Mouse (Mus musculus): ENCODE measurements around the gene Aqp6. TPM values are rescaled to one million over a fixed set of nuclear protein-coding genes. Genes with fewer than 3 reads are reported as not detected.

Gene Aqp6
- total and polyA plus RNA-seq, 2 experiments from 2014 or later, result 0.28 to 1.7 TPM

- TF ChIP-seq CTCF (IDR thresholded peaks at IDR 0.05), result no peak
- under 1% methylated on average over 65 of the region's 68 CpGs for WGBS
- Histone ChIP-seq H3K9me3 (ENCODE audit: low read length) (no peaks in the 10 kb centered on the region), H3K27me3 (ENCODE audit: insufficient read depth, low read length) (0 out of 2 replicates have a peak, but pooled peaks cover 8% of the 10 kb centered on the region), H3K27ac (ENCODE audit: low read depth, low read length) (no peak within 1 kb of the TSS), H3K4me2 (ENCODE audit: low read depth, low read length, poor library complexity, severe bottlenecking) (peak within 1 kb of the TSS; percentile 98), H3K36me3 (ENCODE audit: insufficient read depth, low read length) (no peaks in the 10 kb centered on the region), H3K9ac (replicated peaks; ENCODE audit: low read length, poor library complexity, severe bottlenecking) (peak within 1 kb of the TSS; percentile 52), H3K4me1 (ENCODE audit: insufficient read depth, low read length) (no peaks in the 10 kb centered on the region), H3K4me3 (ENCODE audit: low read depth, low read length) (peak within 1 kb of the TSS; percentile 82)
- ATAC-seq (ENCODE audit: low FRiP score), result peak; percentile 91
- peak; percentile 98 for DNase-seq (ENCODE audit: low spot score)
These were observed 50.1 kb downstream of the Aqp6 start, which contains the start of gene Racgap1 for GRCm38 (mm10) chr15:99651163-99651872. Racgap1 (minus strand) TSS chr15:99651656.

- Histone ChIP-seq H3K4me1 (ENCODE audit: insufficient read depth, low read length) (no peaks in the 10 kb centered on the region), H3K4me3 (ENCODE audit: low read depth, low read length) (peak overlapping the region; percentile 82; the same call in 1 of the 2 replicates), H3K4me2 (ENCODE audit: low read depth, low read length, poor library complexity, severe bottlenecking) (peak overlapping the region; percentile 48), H3K27ac (ENCODE audit: low read depth, low read length) (no peak overlapping the region), H3K9ac (replicated peaks; ENCODE audit: low read length, poor library complexity, severe bottlenecking) (0 out of 2 replicates have a peak overlapping the region, but pooled peaks have one; percentile 33), H3K27me3 (ENCODE audit: insufficient read depth, low read length) (0 out of 2 replicates have a peak, but pooled peaks cover 8% of the 10 kb centered on the region), H3K9me3 (ENCODE audit: low read length) (no peaks in the 10 kb centered on the region), H3K36me3 (ENCODE audit: insufficient read depth, low read length) (no peaks in the 10 kb centered on the region)
- no peak for ATAC-seq (ENCODE audit: low FRiP score)
- no peak for TF ChIP-seq CTCF (IDR thresholded peaks at IDR 0.05)
- DNase-seq (ENCODE audit: low spot score), result no peak
- WGBS, result 79% methylated on average over 10 of the region's 10 CpGs
These were observed 51.0 kb downstream of the Aqp6 start for GRCm38 (mm10) chr15:99651984-99652872.

GRCm38 (mm10) chr15:99653291-99653690 lies 52.1 kb downstream of the Aqp6 start:
- WGBS, result 6% methylated on average over 8 of the region's 8 CpGs
- Histone ChIP-seq H3K27me3 (ENCODE audit: insufficient read depth, low read length) (0 out of 2 replicates have a peak, but pooled peaks cover 8% of the 10 kb centered on the region), H3K9ac (replicated peaks; ENCODE audit: low read length, poor library complexity, severe bottlenecking) (no peak overlapping the region), H3K36me3 (ENCODE audit: insufficient read depth, low read length) (no peaks in the 10 kb centered on the region), H3K4me3 (ENCODE audit: low read depth, low read length) (peak overlapping the region; percentile 11; the same call in 1 of the 2 replicates), H3K9me3 (ENCODE audit: low read length) (no peaks in the 10 kb centered on the region), H3K27ac (ENCODE audit: low read depth, low read length) (no peak overlapping the region), H3K4me1 (ENCODE audit: insufficient read depth, low read length) (no peaks in the 10 kb centered on the region), H3K4me2 (ENCODE audit: low read depth, low read length, poor library complexity, severe bottlenecking) (peak overlapping the region; percentile 36; the same call in 1 of the 2 replicates)
- TF ChIP-seq CTCF (IDR thresholded peaks at IDR 0.05), result peak; percentile 53
- no peak for ATAC-seq (ENCODE audit: low FRiP score)
- no peak for DNase-seq (ENCODE audit: low spot score)

- no peaks in the 10 kb centered on the region for H3K4me1 ChIP-seq (ENCODE audit: insufficient read depth, low read length)
- TF ChIP-seq CTCF (IDR thresholded peaks at IDR 0.05), result no peak
- H3K27ac ChIP-seq (ENCODE audit: low read depth, low read length), result no peak overlapping the region
These were observed 52.7 kb downstream of the Aqp6 start for GRCm38 (mm10) chr15:99653876-99654275.

More at GRCm38 (mm10) chr15:99653876-99654275, 52.7 kb downstream of the Aqp6 start:
- ATAC-seq (ENCODE audit: low FRiP score) (no peak), DNase-seq (ENCODE audit: low spot score) (no peak)
- peak overlapping the region; percentile 11 for H3K4me3 ChIP-seq (ENCODE audit: low read depth, low read length)
- H3K4me2 ChIP-seq (ENCODE audit: low read depth, low read length, poor library complexity, severe bottlenecking), result peak overlapping the region; percentile 36
- WGBS, result 6% methylated on average over 21 of the region's 21 CpGs
- H3K27me3 ChIP-seq (ENCODE audit: insufficient read depth, low read length), result 0 out of 2 replicates have a peak, but pooled peaks cover 8% of the 10 kb centered on the region
- no peak overlapping the region for H3K9ac ChIP-seq (replicated peaks; ENCODE audit: low read length, poor library complexity, severe bottlenecking)
- no peaks in the 10 kb centered on the region for H3K9me3 ChIP-seq (ENCODE audit: low read length)
- H3K36me3 ChIP-seq (ENCODE audit: insufficient read depth, low read length), result no peaks in the 10 kb centered on the region

Other genes starting within 250 kb of the Aqp6 start
- 13.5 and 15.5 TPM in 2 replicates for gene Fmnl3, start 230.9 kb upstream of the Aqp6 start, total RNA-seq (2014; rRNA removed)
- 8.5 and 9.8 TPM in 2 replicates for gene Fmnl3, start 230.9 kb upstream of the Aqp6 start, polyA plus RNA-seq (2015; fragmentation: Nextera tagmentation; extraction: Ambion mirVana)
- gene Tmbim6, start 208.5 kb upstream of the Aqp6 start, total RNA-seq (2014; rRNA removed), result 270 and 327 TPM in 2 replicates
- gene Tmbim6, start 208.5 kb upstream of the Aqp6 start, polyA plus RNA-seq (2015; fragmentation: Nextera tagmentation; extraction: Ambion mirVana), result 327 and 348 TPM in 2 replicates
- 20.2 and 24.1 TPM in 2 replicates for gene Nckap5l, start 143.7 kb upstream of the Aqp6 start, total RNA-seq (2014; rRNA removed)
- 11.4 and 12.2 TPM in 2 replicates for gene Nckap5l, start 143.7 kb upstream of the Aqp6 start, polyA plus RNA-seq (2015; fragmentation: Nextera tagmentation; extraction: Ambion mirVana)
- gene Bcdin3d, start 126.7 kb upstream of the Aqp6 start, total RNA-seq (2014; rRNA removed), result 11.7 and 12.4 TPM in 2 replicates
- gene Bcdin3d, start 126.7 kb upstream of the Aqp6 start, polyA plus RNA-seq (2015; fragmentation: Nextera tagmentation; extraction: Ambion mirVana), result 12.6 and 14.6 TPM in 2 replicates
- 42.0 and 42.1 TPM in 2 replicates for gene Faim2, start 73.2 kb upstream of the Aqp6 start, total RNA-seq (2014; rRNA removed)
- gene Faim2, start 73.2 kb upstream of the Aqp6 start, polyA plus RNA-seq (2015; fragmentation: Nextera tagmentation; extraction: Ambion mirVana), result 72.0 and 82.5 TPM in 2 replicates
- not detected in 2 replicates for gene Aqp2, start 22.3 kb upstream of the Aqp6 start, total RNA-seq (2014; rRNA removed)
- not detected in 2 replicates for gene Aqp2, start 22.3 kb upstream of the Aqp6 start, polyA plus RNA-seq (2015; fragmentation: Nextera tagmentation; extraction: Ambion mirVana)
- gene Aqp5, start 10.6 kb upstream of the Aqp6 start, total RNA-seq (2014; rRNA removed), result 2.4 and 3.2 TPM in 2 replicates
- gene Aqp5, start 10.6 kb upstream of the Aqp6 start, polyA plus RNA-seq (2015; fragmentation: Nextera tagmentation; extraction: Ambion mirVana), result 1.0 and 1.4 TPM in 2 replicates
- gene Racgap1, start 50.3 kb downstream of the Aqp6 start, total RNA-seq (2014; rRNA removed), result 27.0 and 32.9 TPM in 2 replicates
- 27.2 TPM in 2 replicates for gene Racgap1, start 50.3 kb downstream of the Aqp6 start, polyA plus RNA-seq (2015; fragmentation: Nextera tagmentation; extraction: Ambion mirVana)
- gene Asic1, start 69.0 kb downstream of the Aqp6 start, total RNA-seq (2014; rRNA removed), result 138 and 150 TPM in 2 replicates
- 37.3 and 42.1 TPM in 2 replicates for gene Asic1, start 69.0 kb downstream of the Aqp6 start, polyA plus RNA-seq (2015; fragmentation: Nextera tagmentation; extraction: Ambion mirVana)
- 83.0 and 93.0 TPM in 2 replicates for gene Smarcd1, start 100.7 kb downstream of the Aqp6 start, total RNA-seq (2014; rRNA removed)
- 77.7 and 92.2 TPM in 2 replicates for gene Smarcd1, start 100.7 kb downstream of the Aqp6 start, polyA plus RNA-seq (2015; fragmentation: Nextera tagmentation; extraction: Ambion mirVana)
- gene Gm17349, start 104.1 kb downstream of the Aqp6 start, total RNA-seq (2014; rRNA removed), result not detected in 2 replicates
- gene Gm17349, start 104.1 kb downstream of the Aqp6 start, polyA plus RNA-seq (2015; fragmentation: Nextera tagmentation; extraction: Ambion mirVana), result not detected in 2 replicates
- 2.8 and 3.3 TPM in 2 replicates for gene Gpd1, start 116.1 kb downstream of the Aqp6 start, total RNA-seq (2014; rRNA removed)
- 1.1 and 1.2 TPM in 2 replicates for gene Gpd1, start 116.1 kb downstream of the Aqp6 start, polyA plus RNA-seq (2015; fragmentation: Nextera tagmentation; extraction: Ambion mirVana)
- 60.9 and 67.2 TPM in 2 replicates for gene Cox14, start 124.2 kb downstream of the Aqp6 start, total RNA-seq (2014; rRNA removed)
- gene Cox14, start 124.2 kb downstream of the Aqp6 start, polyA plus RNA-seq (2015; fragmentation: Nextera tagmentation; extraction: Ambion mirVana), result 165 and 180 TPM in 2 replicates
- gene Cers5, start 171.5 kb downstream of the Aqp6 start, total RNA-seq (2014; rRNA removed), result 93.5 and 94.2 TPM in 2 replicates
- gene Cers5, start 171.5 kb downstream of the Aqp6 start, polyA plus RNA-seq (2015; fragmentation: Nextera tagmentation; extraction: Ambion mirVana), result 75.8 and 76.8 TPM in 2 replicates

Measured in midbrain, postnatal 0 days (tissue).